15 mouse cellular contexts compared by ENCODE assay signal in the genomic region with DNA sequence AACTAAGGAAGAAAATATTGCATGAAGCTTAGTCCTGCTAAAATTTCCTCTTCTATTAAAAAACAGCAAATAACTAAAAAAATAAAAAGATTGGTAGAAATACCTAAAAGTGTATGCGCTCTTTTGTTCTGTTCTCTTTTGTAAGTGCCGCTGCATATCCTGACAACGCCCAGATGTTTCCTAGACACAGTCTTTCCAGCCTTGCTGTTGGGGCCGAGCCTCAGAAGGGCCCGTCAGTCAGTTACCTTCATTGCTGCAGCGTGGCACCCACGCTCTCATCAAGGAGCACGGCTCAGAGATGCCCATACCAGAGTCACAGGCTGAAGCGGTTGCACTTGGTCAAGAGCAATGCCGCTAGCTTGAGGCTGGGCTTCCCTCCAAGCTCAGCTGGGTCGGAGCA.
DNase-seq lines count a peak whose midpoint lies in the region; ATAC-seq and TF ChIP-seq lines count a peak whose summit lies in the region.
"Had no signal": no experiment of that assay in that cellular context is flagged by ENCODE, and none has a peak within 500 bp of the region (broad histone marks: within the 10 kb centered on the region; RNA-seq: fewer than 3 reads in every experiment).

No protein-coding gene starts in this region.

- 45% methylated on average over 11 of the region's 11 CpGs for WGBS in heart, adult 2 months
- WGBS in heart, embryonic 15.5 days, result 76% methylated on average over 11 of the region's 11 CpGs
- 79% methylated on average over 11 of the region's 11 CpGs for WGBS in hindbrain, embryonic 16.5 days

- H3K9ac ChIP-seq in heart, adult 2 months (ENCODE audit: low read depth, low read length), result no peak overlapping the region
- no peak overlapping the region for H3K9ac ChIP-seq in heart, embryonic 15.5 days
- H3K9ac ChIP-seq in hindbrain, embryonic 16.5 days (ENCODE audit: low read depth, low read length), result no peak overlapping the region
- H3K9ac ChIP-seq: forebrain, embryonic 13.5 days; liver, embryonic 12.5 days; midbrain, embryonic 12.5 days had no signal

- peak overlapping the region; percentile 63; the same call in 1 of the 2 replicates for H3K27ac ChIP-seq in heart, adult 2 months
- H3K27ac ChIP-seq in heart, embryonic 15.5 days, result peak overlapping the region; percentile 78
- no peak overlapping the region for H3K27ac ChIP-seq in hindbrain, embryonic 16.5 days (ENCODE audit: low read depth, low read length)
- H3K27ac ChIP-seq: forebrain, embryonic 13.5 days; left cerebral cortex, adult 2 months; midbrain, embryonic 12.5 days had no signal

- peaks cover 13% of the 10 kb centered on the region for H3K4me1 ChIP-seq in heart, adult 2 months (ENCODE audit: control insufficient read depth, insufficient read depth, low read length)
- H3K4me1 ChIP-seq in megakaryocyte, embryonic 14.5 days, result peaks cover 80% of the 10 kb centered on the region
- H3K4me1 ChIP-seq in heart, embryonic 15.5 days (replicated peaks), result peaks cover 29% of the 10 kb centered on the region
- H3K4me1 ChIP-seq in hindbrain, embryonic 16.5 days (ENCODE audit: control insufficient read depth, insufficient read depth, low read depth, low read length), result no peaks in the 10 kb centered on the region; the same call in 1 of the 2 replicates

- peaks cover 3% of the 10 kb centered on the region for H3K36me3 ChIP-seq in heart, adult 2 months (ENCODE audit: control insufficient read depth, insufficient read depth, low read length)
- H3K36me3 ChIP-seq in megakaryocyte, embryonic 14.5 days (replicated peaks; ENCODE audit: low read length), result peaks cover 5% of the 10 kb centered on the region
- no peaks in the 10 kb centered on the region for H3K36me3 ChIP-seq in heart, embryonic 15.5 days
- H3K36me3 ChIP-seq in hindbrain, embryonic 16.5 days (ENCODE audit: control insufficient read depth, insufficient read depth, low read length), result no peaks in the 10 kb centered on the region
- H3K36me3 ChIP-seq: liver, embryonic 12.5 days; midbrain, embryonic 12.5 days had no signal

- no peak for ATAC-seq in megakaryocyte, adult 5-6 weeks (ENCODE audit: poor library complexity, severe bottlenecking)
- ATAC-seq in heart, embryonic 15.5 days (replicated peaks; ENCODE audit: insufficient number of reproducible peaks, insufficient read depth, low FRiP score, low read depth), result no peak
- no peak for ATAC-seq in hindbrain, embryonic 16.5 days
- ATAC-seq: forebrain, embryonic 13.5 days had no signal

- H3K9me3 ChIP-seq in megakaryocyte, embryonic 14.5 days, result peaks cover 12% of the 10 kb centered on the region
- no peaks in the 10 kb centered on the region for H3K9me3 ChIP-seq in heart, embryonic 15.5 days (replicated peaks)
- H3K9me3 ChIP-seq in hindbrain, embryonic 16.5 days (ENCODE audit: control insufficient read depth, low read length), result no peaks in the 10 kb centered on the region
- H3K9me3 ChIP-seq: liver, embryonic 12.5 days; midbrain, embryonic 12.5 days had no signal

- no peaks in the 10 kb centered on the region for H3K27me3 ChIP-seq in heart, adult 2 months (ENCODE audit: control insufficient read depth, insufficient read depth, low read length)
- no peaks in the 10 kb centered on the region for H3K27me3 ChIP-seq in megakaryocyte, embryonic 14.5 days (replicated peaks)
- no peaks in the 10 kb centered on the region for H3K27me3 ChIP-seq in heart, embryonic 15.5 days
- no peaks in the 10 kb centered on the region for H3K27me3 ChIP-seq in hindbrain, embryonic 16.5 days (replicated peaks; ENCODE audit: control insufficient read depth, insufficient read depth, low read length)
- H3K27me3 ChIP-seq: forebrain, embryonic 13.5 days; liver, embryonic 12.5 days had no signal

- no peak for TF ChIP-seq POLR2A in heart, adult 2 months (IDR thresholded peaks at IDR 0.05; ENCODE audit: insufficient read depth, low read depth, low read length)

- H3K4me2 ChIP-seq in heart, embryonic 15.5 days, result no peak overlapping the region
- no peak overlapping the region for H3K4me2 ChIP-seq in hindbrain, embryonic 16.5 days (ENCODE audit: low read length)
- H3K4me2 ChIP-seq: forebrain, embryonic 13.5 days; liver, embryonic 12.5 days had no signal

- DNase-seq in heart, adult 2 months, result peak in 1 of 2 experiments; percentile 31
- DNase-seq in heart, adult 8-10 months (ENCODE audit: low spot score), result no peak
- DNase-seq in kidney, postnatal 4 days, result peak; percentile 18 to 38
- no peak for DNase-seq in adrenal gland, postnatal 4 days (ENCODE audit: low spot score in 2 of 2)
- DNase-seq: cerebellum, adult 2 months; gastrocnemius, postnatal 36 days; right cerebral cortex, postnatal 4 days had no signal

- TF ChIP-seq CTCF in heart, adult 2 months (IDR thresholded peaks at IDR 0.05), result no peak

- no peak for TF ChIP-seq EP300 in heart, adult 2 months (IDR thresholded peaks at IDR 0.05; ENCODE audit: insufficient read depth, low read depth, low read length)

- H3K79me2 ChIP-seq in heart, adult 2 months (replicated peaks; ENCODE audit: control insufficient read depth, insufficient read depth, low read length), result no peaks in the 10 kb centered on the region

- no peak overlapping the region for H3K4me3 ChIP-seq in heart, adult 2 months
- peak overlapping the region; percentile 75 for H3K4me3 ChIP-seq in megakaryocyte, embryonic 14.5 days (replicated peaks)
- H3K4me3 ChIP-seq in heart, embryonic 15.5 days, result no peak overlapping the region
- H3K4me3 ChIP-seq in hindbrain, embryonic 16.5 days (ENCODE audit: low read length), result no peak overlapping the region
- H3K4me3 ChIP-seq: forebrain, embryonic 13.5 days; left cerebral cortex, adult 2 months; liver, embryonic 12.5 days; midbrain, embryonic 12.5 days had no signal

- intact Hi-C loops in heart, adult 2 months (cut with DNase I), result loop anchor here (5.0 kb wide), 1 partner anchor 114 kb away; no protein-coding TSS in a partner anchor

Comparison
In these comparisons a context has a peak if more than half of its experiments do, and no peak if none do; other contexts are left out.
1. DNase-seq: peak in kidney, postnatal 4 days (2 of 2); none in heart, adult 8-10 months (single experiment) and adrenal gland, postnatal 4 days (0 of 2).